Mouse (Mus musculus) A20 (cell line): Measurements from ENCODE around the gene Gm10377.
"Not testable (repeated sequence)": the region's sequence is repeated elsewhere in the genome, so short reads cannot be mapped to it uniquely, and the experiment has no call there.

Experiments used
- DNase-seq: peaks from one replicate; pipeline ENCODE4 v3.0.0-alpha.2; 2011; ENCODE audit warnings: low read depth, low spot score

Gm10377 gene

GRCm38 (mm10) chr14:42797887-42798286 is at the start of gene Gm10377:
Gene Gm10377, minus strand, starts transcription at chr14:42797987.
- not testable (repeated sequence) for DNase-seq

GRCm38 (mm10) chr14:42768721-42769120 is 29.1 kb downstream of the Gm10377 start, which contains the start of gene Gm3015:
Gene Gm3015, minus strand, starts transcription at chr14:42768821.
- not testable (repeated sequence) for DNase-seq
